Mouse (Mus musculus): ENCODE results near the gene Cyb5d1. TPM values are rescaled to one million over a fixed set of nuclear protein-coding genes. Genes with fewer than 3 reads are reported as not detected.

Cyb5d1 gene
- total RNA-seq, 2 experiments from 2014 or later, result 32.4 to 38.9 TPM

DNA sequence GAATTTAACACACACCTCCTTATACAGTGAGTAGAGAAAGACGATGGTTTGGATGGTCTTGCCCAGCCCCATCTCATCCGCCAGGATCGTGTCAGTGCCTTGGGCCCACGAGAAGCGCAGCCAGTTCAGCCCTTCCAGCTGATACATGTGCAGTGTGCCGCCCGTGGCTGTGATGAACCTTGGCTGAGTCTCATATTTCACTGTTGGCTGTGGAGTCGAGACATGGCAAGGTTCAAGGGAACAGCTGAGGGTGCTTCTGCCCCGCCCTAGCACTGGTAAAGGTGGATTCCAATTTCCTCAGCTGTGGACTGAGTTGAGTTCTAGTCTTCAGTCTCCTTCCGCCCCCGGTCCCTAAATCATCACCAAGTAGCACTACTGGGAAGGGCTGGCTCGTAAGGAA lies 37.7 kb downstream of the Cyb5d1 start:
- DNase-seq, result no peak

DNA sequence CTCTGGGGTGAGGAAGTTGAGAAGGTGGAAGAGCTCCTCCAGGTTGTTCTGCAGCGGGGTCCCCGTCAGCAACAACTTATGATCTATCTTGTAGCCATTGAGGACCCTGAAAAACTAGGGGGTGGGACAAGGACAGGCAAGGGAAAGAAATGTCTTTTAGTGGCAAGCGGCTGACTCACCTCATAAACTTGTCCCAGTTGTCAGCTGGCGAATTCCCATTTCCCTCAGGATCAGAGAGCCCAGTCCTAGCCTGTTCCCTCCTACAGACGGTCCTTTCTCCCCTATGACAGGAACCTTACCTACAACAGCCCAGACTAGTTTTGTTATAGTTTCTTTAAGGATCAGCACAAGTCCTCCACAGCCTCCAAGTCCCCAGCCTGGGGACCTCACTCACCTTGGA lies 38.9 kb downstream of the Cyb5d1 start:
- no peak for DNase-seq

DNA sequence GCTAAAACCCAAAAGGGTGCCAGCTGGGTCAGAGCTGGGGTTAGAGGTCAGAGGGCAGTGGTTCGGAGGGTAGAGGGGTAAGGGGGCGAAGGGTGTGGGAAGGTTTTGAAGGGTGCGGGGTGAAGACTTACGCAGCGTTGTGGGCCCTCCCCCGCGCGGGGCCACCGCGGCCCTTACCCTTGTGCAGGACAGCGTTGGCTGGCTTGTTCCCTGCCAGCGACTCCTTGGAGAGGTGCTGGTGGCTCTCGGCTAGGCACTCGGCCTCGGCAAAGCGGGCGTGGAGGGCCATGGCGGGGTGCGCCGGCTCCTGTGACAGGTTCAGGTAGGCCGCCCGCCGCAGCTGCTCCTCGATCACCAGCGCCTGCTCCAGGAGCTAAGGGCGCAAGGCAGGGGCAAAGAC lies 49.0 kb downstream of the Cyb5d1 start:
- no peak for DNase-seq

Other genes starting within 250 kb of the Cyb5d1 start
- not detected for gene Alox12b, start 238.6 kb downstream of the Cyb5d1 start, total RNA-seq (2021)
- not detected for gene Alox8, start 197.8 kb downstream of the Cyb5d1 start, total RNA-seq (2021)
- not detected for gene Gucy2e, start 158.6 kb downstream of the Cyb5d1 start, total RNA-seq (2021)
- gene Cntrob, start 71.9 kb downstream of the Cyb5d1 start, total RNA-seq (2021), result 10 to 100 TPM in 1 of 2 experiments, 1 to 10 TPM in 1; 7.8 to 12.6 TPM
- 10 to 100 TPM; 75.1 to 78.6 TPM for gene Trappc1, start 71.7 kb downstream of the Cyb5d1 start, total RNA-seq (2021)
- 1 to 10 TPM; 5.1 to 7.9 TPM for gene Kcnab3, start 69.4 kb downstream of the Cyb5d1 start, total RNA-seq (2021)
- gene Rnf227, start 55.2 kb downstream of the Cyb5d1 start, total RNA-seq (2021), result 1 to 10 TPM; 4.2 to 7.2 TPM
- 100 to 1,000 TPM in 1 of 2 experiments, 10 to 100 TPM in 1; 93.8 to 128 TPM for gene Chd3, start 26.2 kb downstream of the Cyb5d1 start, total RNA-seq (2021)
- 100 to 1,000 TPM; 124 to 138 TPM for gene Naa38, start 144 bp downstream of the Cyb5d1 start, total RNA-seq (2021)
- gene Tmem88, start 2.6 kb upstream of the Cyb5d1 start, total RNA-seq (2021), result 10 to 100 TPM; 29.1 to 33.0 TPM
- 10 to 100 TPM; 49.0 to 53.4 TPM for gene Kdm6b, start 18.0 kb upstream of the Cyb5d1 start, total RNA-seq (2021)
- gene Dnah2, start 153.5 kb upstream of the Cyb5d1 start, total RNA-seq (2021), result under 1 TPM; 0.30 TPM
- gene Efnb3, start 164.6 kb upstream of the Cyb5d1 start, total RNA-seq (2021), result 1 to 10 TPM; 2.2 to 3.8 TPM
- 10 to 100 TPM in 1 of 2 experiments, 1 to 10 TPM in 1; 8.1 to 12.5 TPM for gene Wrap53, start 184.6 kb upstream of the Cyb5d1 start, total RNA-seq (2021)
- gene Trp53, start 184.7 kb upstream of the Cyb5d1 start, total RNA-seq (2021), result 10 to 100 TPM; 59.9 to 75.9 TPM
- 10 to 100 TPM; 38.6 to 52.9 TPM for gene Atp1b2, start 210.3 kb upstream of the Cyb5d1 start, total RNA-seq (2021)
- gene Shbg, start 222.3 kb upstream of the Cyb5d1 start, total RNA-seq (2021), result under 1 TPM; 0.27 to 0.36 TPM
- gene Sat2, start 226.4 kb upstream of the Cyb5d1 start, total RNA-seq (2021), result 10 to 100 TPM in 1 of 2 experiments, 1 to 10 TPM in 1; 9.2 to 10.1 TPM
- gene Fxr2, start 237.4 kb upstream of the Cyb5d1 start, total RNA-seq (2021), result 10 to 100 TPM; 61.9 to 80.2 TPM

Data from adrenal gland, postnatal 10 days (tissue).